Mouse (Mus musculus) liver, embryonic 14.5 days (tissue): Measurements from ENCODE around the gene Prrc2c. TPM values are rescaled to one million over a fixed set of nuclear protein-coding genes. Genes with fewer than 3 reads are reported as not detected.
A peak's percentile ranks its signal among the peaks of the same experiment; 100 is the strongest.

ENCODE experiments used
- ATAC-seq: fragments of 200-750 bp; cut with Nextera tagmentation; 2 replicates; pipeline ENCODE4 v1.8.0; 2017; ENCODE audit warnings: moderate number of reproducible peaks, mild to moderate bottlenecking, moderate library complexity; ENCODE audit not compliant: insufficient read depth
- DNase-seq, 3 experiments: peaks; one replicate each; pipeline ENCODE4 v3.0.0-alpha.2; 2012 to 2013; ENCODE audit warnings: low read depth in 3 of 3, low spot score in 3 of 3
- H3K27ac ChIP-seq: fragments of 300-500 bp; sonication (generic); 2 replicates; pipeline ENCODE4 v1.5.1; 2014; ENCODE audit warnings: moderate library complexity, mild to moderate bottlenecking, control low read depth, inconsistent platforms
- H3K27me3 ChIP-seq: fragments of 300-500 bp; sonication (generic); 2 replicates; pipeline ENCODE4 v1.6.1; 2014; ENCODE audit warnings: mild to moderate bottlenecking, low read length, moderate library complexity; ENCODE audit not compliant: control insufficient read depth, insufficient read depth
- H3K36me3 ChIP-seq: fragments of 300-500 bp; sonication (generic); replicated peaks from 2 replicates; pipeline ENCODE4 v1.6.1; 2014; ENCODE audit warnings: low read depth; ENCODE audit not compliant: control insufficient read depth, insufficient read depth
- H3K4me1 ChIP-seq, 2 experiments: fragments of 200-500 bp in 1 of 2; fragments of 300-500 bp in 1 of 2; sonication (generic) in 1 of 2; replicated peaks; 2 replicates each; pipeline ENCODE4 v1.6.1; 2012 to 2014; ENCODE audit warnings: antibody characterized with exemption in 1 of 2, inconsistent platforms in 1 of 2, low read length in 1 of 2; ENCODE audit not compliant: control insufficient read depth in 2 of 2, insufficient read depth in 2 of 2
- H3K4me2 ChIP-seq: fragments of 300-500 bp; sonication (generic); 2 replicates; pipeline ENCODE4 v1.6.1; 2014; ENCODE audit warnings: low read depth, mild to moderate bottlenecking, control low read depth, moderate library complexity
- H3K4me3 ChIP-seq, 2 experiments: fragments of 200-500 bp in 1 of 2; fragments of 300-500 bp in 1 of 2; sonication (generic) in 1 of 2; 2 replicates each; pipeline ENCODE4 v1.5.1; 2012 to 2014; ENCODE audit warnings: low read depth in 2 of 2, low read length in 2 of 2, mild to moderate bottlenecking in 2 of 2, control low read depth in 1 of 2, inconsistent platforms in 1 of 2, moderate library complexity in 1 of 2; ENCODE audit not compliant: insufficient read depth in 1 of 2
- H3K9ac ChIP-seq: fragments of 300-500 bp; sonication (generic); replicated peaks from 2 replicates; pipeline ENCODE4 v1.6.1; 2014; ENCODE audit warnings: mild to moderate bottlenecking, control low read depth, moderate library complexity
- H3K9me3 ChIP-seq: fragments of 300-500 bp; sonication (generic); 2 replicates; pipeline ENCODE4 v1.6.1; 2016; ENCODE audit warnings: low read length, mixed read lengths; ENCODE audit not compliant: control insufficient read depth
- CTCF ChIP-seq: IDR thresholded peaks from 2 replicates; pipeline ENCODE4 v1.5.1; 2016; ENCODE audit warnings: antibody characterized with exemption, low read depth, control low read depth
- EP300 ChIP-seq: IDR thresholded peaks from 2 replicates; pipeline ENCODE4 v1.6.1; 2016; ENCODE audit warnings: antibody characterized with exemption, low read depth
- WGBS: fragments of 180-500 bp; shearing (Covaris S2); extraction: QIAGEN DNeasy Blood & Tissue Kit; methylation state at CpG from one replicate; pipeline ENCODE4 v1.1.7; 2014; ENCODE audit not compliant: insufficient replicate concordance; 5-methylcytosine and 5-hydroxymethylcytosine counted together
- polyA plus RNA-seq, 2 experiments: library from polyadenylated mRNA; depleted of rRNA in 1 of 2; stranded (reverse) in 1 of 2; unstranded in 1 of 2; fragments of >200 nt; fragmentation: Nextera tagmentation in 1 of 2; extraction: Ambion mirVana in 1 of 2; gene quantifications; 2 replicates each; pipeline versions ENCODE4 v1.2.1 to v1.2.3; 2012 to 2014

Prrc2c gene
- polyA plus RNA-seq, 2 experiments = 12.9 to 34.3 TPM

- H3K9ac ChIP-seq = no peak overlapping the region
- H3K4me1 ChIP-seq = peaks cover 0 to 3% of the 10 kb centered on the region in 2 experiments; a peak in 2 of 4 replicates
- WGBS = 50% methylated on average over 11 of the region's 11 CpGs
- H3K36me3 ChIP-seq = no peaks in the 10 kb centered on the region
- ATAC-seq = no peak
- no peaks in the 10 kb centered on the region for H3K27me3 ChIP-seq
- DNase-seq = peak in 1 of 3 experiments; percentile 2
- no peak overlapping the region for H3K27ac ChIP-seq
- no peaks in the 10 kb centered on the region for H3K9me3 ChIP-seq
- TF ChIP-seq EP300 (no peak), CTCF (no peak)
- no peak overlapping the region for H3K4me3 ChIP-seq
- no peak overlapping the region for H3K4me2 ChIP-seq
These were observed 80.0 kb downstream of the Prrc2c start for GRCm38 (mm10) chr1:162660276-162660860.

- Histone ChIP-seq H3K27ac (no peak within 1 kb of the TSS), H3K4me3 (no peak within 1 kb of the TSS), H3K4me1 (peaks cover 0 to 3% of the 10 kb centered on the region in 2 experiments; a peak in 2 of 4 replicates), H3K9ac (no peak within 1 kb of the TSS), H3K27me3 (no peaks in the 10 kb centered on the region), H3K4me2 (no peak within 1 kb of the TSS), H3K9me3 (no peaks in the 10 kb centered on the region), H3K36me3 (no peaks in the 10 kb centered on the region)
- TF ChIP-seq CTCF = no peak
- no peak for TF ChIP-seq EP300
- ATAC-seq = no peak
- no peak for DNase-seq
- WGBS = 59% methylated on average over 7 of the region's 7 CpGs
These were observed 82.2 kb downstream of the Prrc2c start, which contains the start of gene Myocos for GRCm38 (mm10) chr1:162658119-162658518. TSS of gene Myocos (minus strand) at chr1:162658219.

- Histone ChIP-seq H3K27ac (no peak overlapping the region), H3K9ac (no peak overlapping the region), H3K4me3 (no peak overlapping the region), H3K9me3 (no peaks in the 10 kb centered on the region), H3K4me2 (no peak overlapping the region), H3K36me3 (no peaks in the 10 kb centered on the region), H3K27me3 (no peaks in the 10 kb centered on the region), H3K4me1 (no peaks in the 10 kb centered on the region)
- ATAC-seq = no peak
- no peak for TF ChIP-seq CTCF
- no peak for TF ChIP-seq EP300
- DNase-seq = no peak
- WGBS = 74% methylated on average over 14 of the region's 14 CpGs
These were observed 91.9 kb downstream of the Prrc2c start for GRCm38 (mm10) chr1:162648416-162648815.

- no peak overlapping the region for H3K9ac ChIP-seq
- WGBS = 60% methylated on average over 10 of the region's 10 CpGs
- H3K4me3 ChIP-seq = no peak overlapping the region
- H3K36me3 ChIP-seq = no peaks in the 10 kb centered on the region
- H3K4me1 ChIP-seq = no peaks in the 10 kb centered on the region
- H3K27me3 ChIP-seq = no peaks in the 10 kb centered on the region
- no peaks in the 10 kb centered on the region for H3K9me3 ChIP-seq
- no peak overlapping the region for H3K4me2 ChIP-seq
- no peak overlapping the region for H3K27ac ChIP-seq
- ATAC-seq = no peak
- DNase-seq = no peak
- TF ChIP-seq EP300 (no peak), CTCF (peak; percentile 63)
These were observed 94.2 kb downstream of the Prrc2c start for GRCm38 (mm10) chr1:162646083-162646686.

DNA sequence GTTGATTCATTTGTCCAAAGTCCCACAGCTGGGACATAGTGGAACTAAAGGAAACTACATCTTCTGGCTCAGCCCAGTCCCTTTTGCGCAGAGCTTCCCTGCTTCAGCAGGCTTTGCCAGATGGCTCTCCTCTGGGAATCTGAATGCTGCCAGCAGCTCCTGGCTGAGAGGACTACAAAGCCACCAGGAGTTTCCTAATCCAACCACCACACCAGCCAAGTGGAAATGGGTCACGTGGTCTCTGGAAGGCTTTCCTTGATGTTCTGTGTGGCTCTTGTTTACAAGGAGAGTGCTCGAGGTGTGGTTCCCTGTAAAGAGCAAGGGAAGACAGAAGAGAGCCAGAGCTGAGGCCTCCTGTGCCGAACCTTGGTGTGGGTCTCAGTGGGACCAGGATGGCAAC, 96.6 kb downstream of the Prrc2c start:
- no peaks in the 10 kb centered on the region for H3K36me3 ChIP-seq
- no peak overlapping the region for H3K4me3 ChIP-seq
- TF ChIP-seq EP300 (no peak), CTCF (no peak)
- H3K27ac ChIP-seq = no peak overlapping the region
- 39% methylated on average over 4 of the region's 4 CpGs for WGBS
- DNase-seq (no peak), ATAC-seq (no peak)
- no peak overlapping the region for H3K4me2 ChIP-seq
- no peaks in the 10 kb centered on the region for H3K9me3 ChIP-seq
- H3K9ac ChIP-seq = no peak overlapping the region
- H3K4me1 ChIP-seq = no peaks in the 10 kb centered on the region
- H3K27me3 ChIP-seq = no peaks in the 10 kb centered on the region
